In genomic region chr3:145876120-145876519, GRCm38 (mm10) we compare ENCODE assay signal across 34 mouse cellular contexts. TPM values are rescaled to one million over a fixed set of nuclear protein-coding genes. Genes with fewer than 3 reads are reported as not detected.
DNase-seq lines count a peak whose midpoint lies in the region; ATAC-seq and TF ChIP-seq lines count a peak whose summit lies in the region.
"Had no signal": no experiment of that assay in that cellular context is flagged by ENCODE, and none has a peak within 500 bp of the region (broad histone marks: within the 10 kb centered on the region; RNA-seq: fewer than 3 reads in every experiment).

No protein-coding gene starts in this region.

- H3K36me3 ChIP-seq in C2C12 (ENCODE audit: control insufficient read depth, insufficient read depth), result no peaks in the 10 kb centered on the region
- no peaks in the 10 kb centered on the region for H3K36me3 ChIP-seq in hindbrain, embryonic 14.5 days (replicated peaks; ENCODE audit: control insufficient read depth, insufficient read depth)
- H3K36me3 ChIP-seq: embryonic facial prominence, embryonic 13.5 days; heart, embryonic 13.5 days; hindbrain, embryonic 10.5 days; intestine, embryonic 15.5 days; limb, embryonic 13.5 days; liver, embryonic 12.5 days; midbrain, embryonic 10.5 days; midbrain, embryonic 15.5 days had no signal

- H3ac ChIP-seq in C2C12 (ENCODE audit: control insufficient read depth, insufficient read length, low read depth), result no peak overlapping the region

- H3K4me1 ChIP-seq in hindbrain, embryonic 14.5 days (replicated peaks; ENCODE audit: control insufficient read depth, insufficient read depth, low read length), result no peaks in the 10 kb centered on the region
- H3K4me1 ChIP-seq: embryonic facial prominence, embryonic 13.5 days; hindbrain, embryonic 10.5 days; intestine, embryonic 15.5 days; liver, embryonic 12.5 days; midbrain, embryonic 15.5 days had no signal

- no peak overlapping the region for H3K27ac ChIP-seq in hindbrain, embryonic 14.5 days
- no peak overlapping the region for H3K27ac ChIP-seq in left cerebral cortex, adult 2 months
- H3K27ac ChIP-seq: embryonic facial prominence, embryonic 13.5 days; gastrocnemius, adult 2 months; heart, embryonic 13.5 days; hindbrain, embryonic 10.5 days; hindbrain, postnatal 0 days; intestine, embryonic 15.5 days; limb, embryonic 13.5 days; liver, embryonic 12.5 days; macrophage; midbrain, embryonic 10.5 days; midbrain, embryonic 15.5 days had no signal

- no peak overlapping the region for H3K4me2 ChIP-seq in hindbrain, embryonic 14.5 days (replicated peaks)
- H3K4me2 ChIP-seq: embryonic facial prominence, embryonic 13.5 days; heart, embryonic 13.5 days; intestine, embryonic 15.5 days; limb, embryonic 13.5 days; liver, embryonic 12.5 days; midbrain, embryonic 15.5 days had no signal

- WGBS in hindbrain, embryonic 14.5 days, result 88% methylated on average over 11 of the region's 11 CpGs

- intact Hi-C loops in left cerebral cortex, postnatal 25 days (cut with DNase I), result no loop called here
- intact Hi-C loops in left cerebral cortex, adult 2 months (cut with DNase I), result no loop called here

- ATAC-seq in megakaryocyte progenitor cell, adult 5-6 weeks (replicated peaks; ENCODE audit: poor library complexity), result no peak
- no peak for ATAC-seq in hindbrain, embryonic 14.5 days (ENCODE audit: low FRiP score)
- ATAC-seq: activated CD4-positive, CD25-positive, alpha-beta regulatory T cell, adult 4 months; forebrain, embryonic 16.5 days; hindbrain, postnatal 0 days; intestine, embryonic 15.5 days; liver, embryonic 12.5 days; liver, postnatal 0 days; midbrain, embryonic 15.5 days had no signal

- H3K9me3 ChIP-seq in hindbrain, embryonic 14.5 days (ENCODE audit: control insufficient read depth, low read length), result no peaks in the 10 kb centered on the region
- H3K9me3 ChIP-seq: embryonic facial prominence, embryonic 13.5 days; heart, embryonic 13.5 days; hindbrain, embryonic 10.5 days; intestine, embryonic 15.5 days; limb, embryonic 13.5 days; liver, embryonic 12.5 days; midbrain, embryonic 10.5 days; midbrain, embryonic 15.5 days had no signal

- no peak overlapping the region for H3K4me3 ChIP-seq in C2C12 (ENCODE audit: insufficient read depth, poor library complexity, severe bottlenecking)
- no peak overlapping the region for H3K4me3 ChIP-seq in hindbrain, embryonic 14.5 days (replicated peaks; ENCODE audit: low read length)
- H3K4me3 ChIP-seq in left cerebral cortex, adult 2 months, result no peak overlapping the region
- H3K4me3 ChIP-seq: embryonic facial prominence, embryonic 13.5 days; erythroblast, embryonic 14.5 days; gastrocnemius, adult 2 months; heart, embryonic 13.5 days; hindbrain, embryonic 10.5 days; intestine, embryonic 15.5 days; limb, embryonic 13.5 days; liver, embryonic 12.5 days; midbrain, embryonic 10.5 days; midbrain, embryonic 15.5 days had no signal

- no peaks in the 10 kb centered on the region for H3K79me2 ChIP-seq in C2C12 (ENCODE audit: control insufficient read depth, insufficient read depth)

- DNase-seq in 3134 (ENCODE audit: extremely low read depth, insufficient read length, low spot score), result peak; percentile 49
- peak; percentile 52 for DNase-seq in Muller cell, postnatal 12 days (ENCODE audit: inconsistent ontology term)
- DNase-seq in c-Kit-positive CD71-negative TER-119-negative erythroid progenitor cells, embryonic 14.5 days (ENCODE audit: low read depth), result peak; percentile 13
- DNase-seq in hindbrain, embryonic 14.5 days (ENCODE audit: low spot score), result no peak
- no peak for DNase-seq in left cerebral cortex, postnatal 25 days (ENCODE audit: low spot score in 2 of 2)
- DNase-seq in left cerebral cortex, adult 2 months (ENCODE audit: extremely low spot score in 1 of 2, low spot score in 2 of 2), result no peak
- DNase-seq: adrenal gland, postnatal 10 days; cerebellum, adult 11 months; cerebellum, adult 9-11 months; gastrocnemius, adult 2 months; heart, postnatal 10 days; kidney, adult 9 months; kidney, postnatal 14 days; layer of hippocampus, adult 9-11 months; liver, postnatal 0 days; right cerebral cortex, postnatal 25 days; spleen, adult 18-20 months; thymus, adult 18-20 months; thymus, postnatal 36 days had no signal

- H3K79me3 ChIP-seq in C2C12 (ENCODE audit: low read depth), result no peaks in the 10 kb centered on the region

- no peak overlapping the region for H3K9ac ChIP-seq in hindbrain, embryonic 14.5 days
- H3K9ac ChIP-seq: embryonic facial prominence, embryonic 13.5 days; heart, embryonic 13.5 days; intestine, embryonic 15.5 days; limb, embryonic 13.5 days; liver, embryonic 12.5 days; liver, postnatal 0 days; midbrain, embryonic 15.5 days had no signal

- H3K27me3 ChIP-seq in C2C12 (ENCODE audit: control insufficient read depth, insufficient read depth, insufficient read length), result no peaks in the 10 kb centered on the region
- no peaks in the 10 kb centered on the region for H3K27me3 ChIP-seq in hindbrain, embryonic 14.5 days (ENCODE audit: control insufficient read depth, insufficient read depth, low read length)
- H3K27me3 ChIP-seq: embryonic facial prominence, embryonic 13.5 days; heart, embryonic 13.5 days; intestine, embryonic 15.5 days; liver, embryonic 12.5 days; midbrain, embryonic 15.5 days had no signal

- no peak for TF ChIP-seq CTCF in C2C12 (IDR thresholded peaks at IDR 0.05; ENCODE audit: control insufficient read depth, insufficient read depth, insufficient read length)
- no peak for TF ChIP-seq CTCF in left cerebral cortex, adult 2 months (IDR thresholded peaks at IDR 0.05)

TF ChIP-seq in C2C12, 6 proteins besides CTCF, POLR2A, EP300 and RAD21:
- TF ChIP-seq MYOG (IDR thresholded peaks at IDR 0.05; ENCODE audit: control insufficient read depth, extremely low read depth, insufficient read length), result no peak
- TF ChIP-seq USF1 (IDR thresholded peaks at IDR 0.05; ENCODE audit: low read depth), result peak; percentile 71
- peak; percentile 100 for TF ChIP-seq MAX (IDR thresholded peaks at IDR 0.05)
- no peak for TF ChIP-seq CEBPB (IDR thresholded peaks at IDR 0.05; ENCODE audit: low read depth)
- TF ChIP-seq MYOD1 (IDR thresholded peaks at IDR 0.05; ENCODE audit: control insufficient read depth, insufficient read length, low read depth), result peak; percentile 55
- peak; percentile 89 for TF ChIP-seq FOSL1 (IDR thresholded peaks at IDR 0.05; ENCODE audit: insufficient read depth, low read length, poor library complexity, severe bottlenecking)

RNA-seq across cellular contexts. Expression of gene Bcl10, which starts 46.5 kb away (rescaled TPM):
- 28.8 TPM for polyA plus RNA-seq in C2C12 (2012; fragmentation: generic; extraction: Trizol)
- total RNA-seq in megakaryocyte progenitor cell, adult 5-6 weeks (2015), result 41.2 and 43.6 TPM in 2 replicates
- total RNA-seq in megakaryocyte progenitor cell, adult 5-6 weeks (2017), result 33.8 and 39.0 TPM in 2 replicates
- 37.9 and 39.9 TPM in 2 replicates for polyA plus RNA-seq in hindbrain, embryonic 14.5 days (2014; fragmentation: Nextera tagmentation; extraction: Ambion mirVana)
- total RNA-seq in left cerebral cortex, postnatal 25 days (2021), result 10 to 100 TPM; 13.0 to 13.7 TPM
- 10 to 100 TPM; 15.2 TPM for total RNA-seq in left cerebral cortex, adult 2 months (2021)

Comparison
In these comparisons a context has a peak if more than half of its experiments do, and no peak if none do; other contexts are left out.
1. DNase-seq: peak in 3134 (single experiment), Muller cell, postnatal 12 days (single experiment) and c-Kit-positive CD71-negative TER-119-negative erythroid progenitor cells, embryonic 14.5 days (single experiment); none in hindbrain, embryonic 14.5 days (single experiment), left cerebral cortex, postnatal 25 days (0 of 2) and left cerebral cortex, adult 2 months (0 of 2).